Mouse (Mus musculus) kidney, adult 2 months (tissue): ENCODE data around the gene Zbtb8a.

Experiments used
- CTCF ChIP-seq: fragments of 200-500 bp; conservative IDR thresholded peaks from 2 replicates; pipeline ENCODE4 v1.5.1; 2011; ENCODE audit warnings: low read depth, mild to moderate bottlenecking, control low read depth, low read length, moderate library complexity, mixed read lengths; ENCODE audit not compliant: insufficient read depth, insufficient read length
- POLR2A ChIP-seq: fragments of 200-500 bp; IDR thresholded peaks from one replicate; pipeline ENCODE4 v1.6.1; 2011; ENCODE audit warnings: low read depth, low read length, control low read depth

DNA sequence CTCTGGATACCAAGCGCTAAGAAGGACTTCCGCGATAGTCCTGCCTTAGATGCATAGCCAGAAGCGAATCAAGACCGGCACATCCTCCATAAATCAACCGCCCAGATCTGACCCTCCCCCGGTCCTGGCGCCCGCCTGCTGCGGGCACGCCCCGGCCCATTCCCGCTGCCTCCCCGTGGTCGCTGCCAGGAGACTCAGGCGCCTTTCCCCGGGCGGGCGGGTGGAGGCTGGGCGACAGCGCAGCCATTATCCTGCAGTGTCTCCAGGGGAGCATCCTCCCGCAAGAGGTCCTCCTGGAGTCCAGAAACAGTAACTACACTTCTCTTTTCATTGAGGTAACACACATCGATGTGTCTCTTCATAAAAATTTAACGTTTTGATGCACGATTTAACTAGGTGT lies 28.5 kb upstream of the Zbtb8a start:
- TF ChIP-seq CTCF (peak; percentile 49), POLR2A (no peak)
